Mouse (Mus musculus) bone marrow macrophage, adult 2 months (primary cell): ENCODE measurements around the gene Pde2a. TPM values are rescaled to one million over a fixed set of nuclear protein-coding genes. Genes with fewer than 3 reads are reported as not detected.
A peak's percentile ranks its signal among the peaks of the same experiment; 100 is the strongest.

Source experiments
- H3K27ac ChIP-seq: 2 replicates; pipeline ENCODE4 v1.5.1; 2012; ENCODE audit warnings: low read depth, low read length; ENCODE audit not compliant: insufficient read depth
- H3K4me1 ChIP-seq: 2 replicates; pipeline ENCODE4 v1.6.1; 2012; ENCODE audit warnings: low read length; ENCODE audit not compliant: control insufficient read depth, insufficient read depth
- H3K4me3 ChIP-seq: 2 replicates; pipeline ENCODE4 v1.5.1; 2012; ENCODE audit warnings: mild to moderate bottlenecking, low read length, moderate library complexity; ENCODE audit not compliant: insufficient read depth
- CTCF ChIP-seq: IDR thresholded peaks from 2 replicates; pipeline ENCODE4 v1.5.1; 2012; ENCODE audit warnings: low read depth, mild to moderate bottlenecking, low read length, moderate library complexity
- POLR2A ChIP-seq: IDR thresholded peaks from 2 replicates; pipeline ENCODE4 v1.6.1; 2012; ENCODE audit warnings: mild to moderate bottlenecking, low read depth, low read length, borderline replicate concordance
- polyA plus RNA-seq: library from polyadenylated mRNA; stranded (reverse); fragments of >200 nt; gene quantifications from 2 replicates; pipeline ENCODE4 v1.2.4, GENCODE M21; 2012; ENCODE audit not compliant: missing spikeins, insufficient read depth, insufficient read length

Gene Pde2a
- polyA plus RNA-seq, 1 experiment: 2.6 TPM

GRCm38 (mm10) chr7:101395471-101395870 lies 26.0 kb upstream of the Pde2a start:
- TF ChIP-seq CTCF (no peak), POLR2A (no peak)
- Histone ChIP-seq H3K27ac (no peak overlapping the region), H3K4me1 (peaks cover 5% of the 10 kb centered on the region; the same call in 1 of the 2 replicates), H3K4me3 (no peak overlapping the region)

GRCm38 (mm10) chr7:101397175-101397574 lies 24.3 kb upstream of the Pde2a start:
- H3K4me3 ChIP-seq: no peak overlapping the region
- no peak for TF ChIP-seq POLR2A
- no peak for TF ChIP-seq CTCF
- no peak overlapping the region for H3K27ac ChIP-seq
- H3K4me1 ChIP-seq: peaks cover 5% of the 10 kb centered on the region; the same call in 1 of the 2 replicates

GRCm38 (mm10) chr7:101401510-101401909 lies 20.0 kb upstream of the Pde2a start:
- no peak overlapping the region for H3K4me3 ChIP-seq
- H3K4me1 ChIP-seq: peaks cover 5% of the 10 kb centered on the region; the same call in 1 of the 2 replicates
- no peak for TF ChIP-seq POLR2A
- no peak for TF ChIP-seq CTCF
- no peak overlapping the region for H3K27ac ChIP-seq

GRCm38 (mm10) chr7:101403831-101404230 lies 17.7 kb upstream of the Pde2a start:
- Histone ChIP-seq H3K27ac (no peak overlapping the region), H3K4me1 (no peaks in the 10 kb centered on the region)

GRCm38 (mm10) chr7:101410267-101410936 lies 11.1 kb upstream of the Pde2a start, which contains the start of gene Gm45837:
TSS of gene Gm45837 (plus strand) at chr7:101410886.
- no peak within 1 kb of the TSS for H3K27ac ChIP-seq
- TF ChIP-seq POLR2A (no peak), CTCF (no peak)
- peaks cover 15% of the 10 kb centered on the region for H3K4me1 ChIP-seq
- no peak within 1 kb of the TSS for H3K4me3 ChIP-seq

More at GRCm38 (mm10) chr7:101403831-101404230, 17.7 kb upstream of the Pde2a start:
- TF ChIP-seq CTCF (no peak), POLR2A (no peak)
- no peak overlapping the region for H3K4me3 ChIP-seq

GRCm38 (mm10) chr7:101412796-101413195 lies 8.7 kb upstream of the Pde2a start:
- peaks cover 18% of the 10 kb centered on the region for H3K4me1 ChIP-seq
- TF ChIP-seq CTCF: peak; percentile 100
- TF ChIP-seq POLR2A: no peak
- H3K4me3 ChIP-seq: no peak overlapping the region
- H3K27ac ChIP-seq: no peak overlapping the region

GRCm38 (mm10) chr7:101414209-101414608 lies 7.3 kb upstream of the Pde2a start:
- TF ChIP-seq CTCF (no peak), POLR2A (no peak)
- no peak overlapping the region for H3K27ac ChIP-seq
- H3K4me3 ChIP-seq: no peak overlapping the region
- H3K4me1 ChIP-seq: peaks cover 18% of the 10 kb centered on the region

- H3K4me3 ChIP-seq: no peak overlapping the region
- TF ChIP-seq CTCF (no peak), POLR2A (no peak)
- H3K27ac ChIP-seq: no peak overlapping the region
- H3K4me1 ChIP-seq: peaks cover 18% of the 10 kb centered on the region
Observed at GRCm38 (mm10) chr7:101414661-101415511, 6.6 kb upstream of the Pde2a start.

- Histone ChIP-seq H3K4me3 (no peak overlapping the region), H3K27ac (no peak overlapping the region), H3K4me1 (peaks cover 18% of the 10 kb centered on the region)
- TF ChIP-seq POLR2A (no peak), CTCF (no peak)
Observed at GRCm38 (mm10) chr7:101415512-101416100, 5.9 kb upstream of the Pde2a start.

GRCm38 (mm10) chr7:101416391-101416790 lies 5.1 kb upstream of the Pde2a start:
- Histone ChIP-seq H3K4me3 (no peak overlapping the region), H3K4me1 (peaks cover 18% of the 10 kb centered on the region), H3K27ac (no peak overlapping the region)
- TF ChIP-seq POLR2A (no peak), CTCF (no peak)
